ENCODE assay signal across 23 mouse cellular contexts in the genomic region with DNA sequence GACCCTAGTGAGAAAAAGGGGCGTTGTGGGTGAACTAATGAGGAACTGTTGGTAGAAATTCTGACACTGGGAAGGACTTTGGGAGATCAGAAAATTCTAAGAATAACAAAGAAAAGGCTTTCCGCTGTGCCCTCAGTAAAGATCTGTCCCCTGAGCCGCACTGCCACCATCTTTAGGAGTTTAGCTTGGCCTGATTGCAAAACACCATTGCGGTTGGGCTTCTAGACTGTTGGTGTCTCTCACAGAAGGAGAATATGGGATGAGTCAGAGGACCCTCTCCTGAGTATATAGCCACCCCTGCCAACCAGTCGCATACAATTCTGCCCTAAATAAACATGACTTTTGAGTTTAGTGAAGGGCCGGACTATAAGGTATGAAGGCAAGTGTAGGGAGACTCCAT.
DNase-seq lines count a peak whose midpoint lies in the region; ATAC-seq lines count a peak whose summit lies in the region.
"Had no signal": no experiment of that assay in that cellular context is flagged by ENCODE, and none has a peak within 500 bp of the region (broad histone marks: within the 10 kb centered on the region; RNA-seq: fewer than 3 reads in every experiment).

No protein-coding gene starts in this region.

- H3K36me3 ChIP-seq in heart, embryonic 11.5 days (ENCODE audit: control insufficient read depth, insufficient read depth, low read length), result no peaks in the 10 kb centered on the region
- H3K36me3 ChIP-seq in neural tube, embryonic 13.5 days, result no peaks in the 10 kb centered on the region
- H3K36me3 ChIP-seq: embryonic facial prominence, embryonic 10.5 days; embryonic facial prominence, embryonic 12.5 days; forebrain, embryonic 15.5 days; G1E had no signal

- no peaks in the 10 kb centered on the region for H3K27me3 ChIP-seq in heart, embryonic 11.5 days (ENCODE audit: control insufficient read depth, insufficient read depth, low read length)
- H3K27me3 ChIP-seq in neural tube, embryonic 13.5 days, result no peaks in the 10 kb centered on the region
- H3K27me3 ChIP-seq: CH12.LX; embryonic facial prominence, embryonic 12.5 days; forebrain, embryonic 13.5 days; forebrain, embryonic 15.5 days; Patski had no signal

- no peak for ATAC-seq in heart, embryonic 11.5 days (replicated peaks; ENCODE audit: insufficient number of reproducible peaks, low FRiP score, low TSS enrichment)
- ATAC-seq in neural tube, embryonic 13.5 days (ENCODE audit: low read depth), result no peak
- ATAC-seq: activated CD4-positive, CD25-positive, alpha-beta regulatory T cell, adult 4 months; CD4-positive, CD25-positive, alpha-beta regulatory T cell, adult 4 months; forebrain, embryonic 13.5 days; forebrain, embryonic 15.5 days; Patski had no signal

- no peak overlapping the region for H3K27ac ChIP-seq in heart, embryonic 11.5 days (ENCODE audit: low read depth, low read length)
- H3K27ac ChIP-seq in neural tube, embryonic 13.5 days (replicated peaks), result peak overlapping the region; percentile 72; the same call in 1 of the 2 replicates
- H3K27ac ChIP-seq: embryonic facial prominence, embryonic 10.5 days; embryonic facial prominence, embryonic 12.5 days; forebrain, embryonic 13.5 days; forebrain, embryonic 15.5 days had no signal

- no peak overlapping the region for H3K4me3 ChIP-seq in heart, embryonic 11.5 days (ENCODE audit: low read depth, low read length)
- H3K4me3 ChIP-seq in neural tube, embryonic 13.5 days, result no peak overlapping the region
- H3K4me3 ChIP-seq: embryonic facial prominence, embryonic 10.5 days; embryonic facial prominence, embryonic 12.5 days; forebrain, embryonic 13.5 days; forebrain, embryonic 15.5 days had no signal

- H3K4me1 ChIP-seq in heart, embryonic 11.5 days (ENCODE audit: control insufficient read depth, insufficient read depth, low read length), result peaks cover 2% of the 10 kb centered on the region; the same call in 1 of the 2 replicates
- H3K4me1 ChIP-seq in neural tube, embryonic 13.5 days (replicated peaks), result peaks cover 6% of the 10 kb centered on the region; the same call in 1 of the 2 replicates
- H3K4me1 ChIP-seq: forebrain, embryonic 13.5 days; forebrain, embryonic 15.5 days had no signal

- H3K9ac ChIP-seq in heart, embryonic 11.5 days (ENCODE audit: low read depth, low read length), result no peak overlapping the region
- no peak overlapping the region for H3K9ac ChIP-seq in neural tube, embryonic 13.5 days
- H3K9ac ChIP-seq: embryonic facial prominence, embryonic 12.5 days; forebrain, embryonic 13.5 days; forebrain, embryonic 15.5 days had no signal

- peak; percentile 66 for DNase-seq in heart, adult 11 months
- DNase-seq in neural tube, embryonic 10.5 days (ENCODE audit: extremely low spot score, low spot score), result no peak
- no peak for DNase-seq in yolk sac, embryonic 10.5 days (ENCODE audit: low spot score)
- DNase-seq: adrenal gland, adult 8-10 months; adrenal gland, postnatal 14 days; adrenal gland, postnatal 36 days; B cell, adult 2 months; cerebellum, adult 11-12 months; cerebellum, adult 2 months; cerebellum, adult 9-10 months; cerebellum, postnatal 10 days; cerebellum, postnatal 25 days had no signal

- no peaks in the 10 kb centered on the region for H3K9me3 ChIP-seq in heart, embryonic 11.5 days (replicated peaks; ENCODE audit: control insufficient read depth, low read length)
- no peaks in the 10 kb centered on the region for H3K9me3 ChIP-seq in neural tube, embryonic 13.5 days
- H3K9me3 ChIP-seq: embryonic facial prominence, embryonic 10.5 days; embryonic facial prominence, embryonic 12.5 days; forebrain, embryonic 13.5 days; forebrain, embryonic 15.5 days; G1E had no signal

- H3K4me2 ChIP-seq in heart, embryonic 11.5 days, result no peak overlapping the region
- H3K4me2 ChIP-seq in neural tube, embryonic 13.5 days, result no peak overlapping the region
- H3K4me2 ChIP-seq: embryonic facial prominence, embryonic 12.5 days; forebrain, embryonic 13.5 days; forebrain, embryonic 15.5 days had no signal

- 92% methylated on average over 6 of the region's 6 CpGs for WGBS in heart, embryonic 11.5 days (ENCODE audit: insufficient replicate concordance)
- 96% methylated on average over 6 of the region's 6 CpGs for WGBS in neural tube, embryonic 13.5 days
